Mouse (Mus musculus): ENCODE measurements around the gene Krtap13-1. TPM values are rescaled to one million over a fixed set of nuclear protein-coding genes. Genes with fewer than 3 reads are reported as not detected.

The Krtap13-1 gene
- polyA plus RNA-seq, 1 experiment from 2014 or later: not detected

Other genes with a start within 250 kb of the Krtap13-1 start
- gene Cldn17, start 221.9 kb upstream of the Krtap13-1 start, polyA plus RNA-seq (2014; fragmentation: Nextera tagmentation; extraction: Ambion mirVana): not detected in 2 replicates
- gene Cldn8, start 165.7 kb upstream of the Krtap13-1 start, polyA plus RNA-seq (2014; fragmentation: Nextera tagmentation; extraction: Ambion mirVana): 9.5 and 9.6 TPM in 2 replicates
- gene Krtap24-1, start 116.6 kb upstream of the Krtap13-1 start, polyA plus RNA-seq (2014; fragmentation: Nextera tagmentation; extraction: Ambion mirVana): not detected in 2 replicates
- gene 2310079G19Rik, start 101.2 kb upstream of the Krtap13-1 start, polyA plus RNA-seq (2014; fragmentation: Nextera tagmentation; extraction: Ambion mirVana): not detected in 2 replicates
- not detected in 2 replicates for gene Krtap26-1, start 81.1 kb upstream of the Krtap13-1 start, polyA plus RNA-seq (2014; fragmentation: Nextera tagmentation; extraction: Ambion mirVana)
- gene Krtap27-1, start 57.2 kb upstream of the Krtap13-1 start, polyA plus RNA-seq (2014; fragmentation: Nextera tagmentation; extraction: Ambion mirVana): not detected in 2 replicates
- gene 2310061N02Rik, start 20.9 kb upstream of the Krtap13-1 start, polyA plus RNA-seq (2014; fragmentation: Nextera tagmentation; extraction: Ambion mirVana): not detected in 2 replicates
- not detected in 2 replicates for gene Krtap13, start 22.8 kb downstream of the Krtap13-1 start, polyA plus RNA-seq (2014; fragmentation: Nextera tagmentation; extraction: Ambion mirVana)
- not detected in 2 replicates for gene 2310034C09Rik, start 30.0 kb downstream of the Krtap13-1 start, polyA plus RNA-seq (2014; fragmentation: Nextera tagmentation; extraction: Ambion mirVana)
- not detected in 2 replicates for gene 2310057N15Rik, start 45.3 kb downstream of the Krtap13-1 start, polyA plus RNA-seq (2014; fragmentation: Nextera tagmentation; extraction: Ambion mirVana)
- gene Gm5965, start 49.0 kb downstream of the Krtap13-1 start, polyA plus RNA-seq (2014; fragmentation: Nextera tagmentation; extraction: Ambion mirVana): not detected in 2 replicates
- gene Gm20741, start 83.4 kb downstream of the Krtap13-1 start, polyA plus RNA-seq (2014; fragmentation: Nextera tagmentation; extraction: Ambion mirVana): not detected in 2 replicates
- gene Krtap15, start 91.4 kb downstream of the Krtap13-1 start, polyA plus RNA-seq (2014; fragmentation: Nextera tagmentation; extraction: Ambion mirVana): not detected in 2 replicates
- not detected in 2 replicates for gene Krtap14, start 97.3 kb downstream of the Krtap13-1 start, polyA plus RNA-seq (2014; fragmentation: Nextera tagmentation; extraction: Ambion mirVana)
- not detected in 2 replicates for gene Krtap19-1, start 140.5 kb downstream of the Krtap13-1 start, polyA plus RNA-seq (2014; fragmentation: Nextera tagmentation; extraction: Ambion mirVana)
- not detected in 2 replicates for gene Krtap19-2, start 145.4 kb downstream of the Krtap13-1 start, polyA plus RNA-seq (2014; fragmentation: Nextera tagmentation; extraction: Ambion mirVana)
- not detected in 2 replicates for gene Krtap19-3, start 149.2 kb downstream of the Krtap13-1 start, polyA plus RNA-seq (2014; fragmentation: Nextera tagmentation; extraction: Ambion mirVana)
- not detected in 2 replicates for gene Krtap19-4, start 156.2 kb downstream of the Krtap13-1 start, polyA plus RNA-seq (2014; fragmentation: Nextera tagmentation; extraction: Ambion mirVana)
- gene Krtap19-5, start 167.6 kb downstream of the Krtap13-1 start, polyA plus RNA-seq (2014; fragmentation: Nextera tagmentation; extraction: Ambion mirVana): not detected in 2 replicates
- gene Krtap19-9b, start 203.4 kb downstream of the Krtap13-1 start, polyA plus RNA-seq (2014; fragmentation: Nextera tagmentation; extraction: Ambion mirVana): not detected in 2 replicates
- not detected in 2 replicates for gene Krtap16-3, start 234.0 kb downstream of the Krtap13-1 start, polyA plus RNA-seq (2014; fragmentation: Nextera tagmentation; extraction: Ambion mirVana)